Mouse (Mus musculus) intestine, embryonic 14.5 days (tissue): ENCODE results near the gene Fbxl12. TPM values are rescaled to one million over a fixed set of nuclear protein-coding genes. Genes with fewer than 3 reads are reported as not detected.
A peak's percentile ranks its signal among the peaks of the same experiment; 100 is the strongest.

Experiments used
- ATAC-seq: fragments of 200-750 bp; cut with Nextera tagmentation; replicated peaks from 2 replicates; pipeline ENCODE4 v1.8.0; 2017; ENCODE audit warnings: low read depth, moderate number of reproducible peaks, moderate TSS enrichment, moderate library complexity; ENCODE audit not compliant: low FRiP score, low TSS enrichment
- DNase-seq: peaks from one replicate; pipeline ENCODE4 v3.0.0-alpha.2; 2018; ENCODE audit warnings: low spot score
- H3K27ac ChIP-seq: fragments of 300-500 bp; sonication (generic); 2 replicates; pipeline ENCODE4 v1.5.1; 2014; ENCODE audit warnings: low read depth, mild to moderate bottlenecking, control low read depth
- H3K27me3 ChIP-seq: fragments of 300-500 bp; sonication (generic); replicated peaks from 2 replicates; pipeline ENCODE4 v1.6.1; 2014; ENCODE audit warnings: low read length, control low read depth; ENCODE audit not compliant: control insufficient read depth, insufficient read depth
- H3K36me3 ChIP-seq: fragments of 300-500 bp; sonication (generic); 2 replicates; pipeline ENCODE4 v1.6.1; 2014; ENCODE audit warnings: low read length, control low read depth; ENCODE audit not compliant: control insufficient read depth, insufficient read depth
- H3K4me1 ChIP-seq: fragments of 300-500 bp; sonication (generic); replicated peaks from 2 replicates; pipeline ENCODE4 v1.6.1; 2014; ENCODE audit warnings: low read length, control low read depth, mixed read lengths; ENCODE audit not compliant: control insufficient read depth, insufficient read depth
- H3K4me2 ChIP-seq: fragments of 300-500 bp; sonication (generic); 2 replicates; pipeline ENCODE4 v1.6.1; 2014; ENCODE audit warnings: low read length
- H3K4me3 ChIP-seq: fragments of 300-500 bp; sonication (generic); 2 replicates; pipeline ENCODE4 v1.5.1; 2014; ENCODE audit warnings: low read depth, low read length, control low read depth, mixed read lengths
- H3K9ac ChIP-seq: fragments of 300-500 bp; sonication (generic); 2 replicates; pipeline ENCODE4 v1.6.1; 2014; ENCODE audit warnings: mild to moderate bottlenecking, low read length
- H3K9me3 ChIP-seq: fragments of 300-500 bp; sonication (generic); 2 replicates; pipeline ENCODE4 v1.6.1; 2016; ENCODE audit warnings: low read length, control low read depth; ENCODE audit not compliant: control insufficient read depth
- WGBS: fragments of 180-500 bp; shearing (Covaris S2); extraction: QIAGEN DNeasy Blood & Tissue Kit; methylation state at CpG from one replicate; pipeline ENCODE4 v1.1.7; 2014; 5-methylcytosine and 5-hydroxymethylcytosine counted together
- polyA plus RNA-seq: library from polyadenylated mRNA; unstranded; fragments of >200 nt; fragmentation: Nextera tagmentation; extraction: Ambion mirVana; gene quantifications from 2 replicates; pipeline ENCODE4 v1.2.1, GENCODE M21; 2014

Fbxl12 gene
- polyA plus RNA-seq, 1 experiment from 2014 or later: 11.6 TPM

GRCm38 (mm10) chr9:20631332-20631731 is 13.2 kb downstream of the Fbxl12 start:
- Histone ChIP-seq H3K9me3 (no peaks in the 10 kb centered on the region), H3K4me3 (no peak overlapping the region), H3K9ac (no peak overlapping the region), H3K4me2 (no peak overlapping the region), H3K27ac (no peak overlapping the region), H3K36me3 (0 out of 2 replicates have a peak, but pooled peaks cover 4% of the 10 kb centered on the region), H3K27me3 (no peaks in the 10 kb centered on the region), H3K4me1 (no peaks in the 10 kb centered on the region)
- WGBS: 94% methylated on average over 2 of the region's 2 CpGs
- ATAC-seq: no peak
- DNase-seq: no peak

- H3K9ac ChIP-seq: no peak overlapping the region
- no peak for ATAC-seq
- 88% methylated on average over 2 of the region's 2 CpGs for WGBS
- no peak overlapping the region for H3K27ac ChIP-seq
- no peaks in the 10 kb centered on the region for H3K27me3 ChIP-seq
- no peaks in the 10 kb centered on the region for H3K4me1 ChIP-seq
- H3K36me3 ChIP-seq: peaks cover 8% of the 10 kb centered on the region
- no peak overlapping the region for H3K4me3 ChIP-seq
- no peak for DNase-seq
- no peak overlapping the region for H3K4me2 ChIP-seq
- no peaks in the 10 kb centered on the region for H3K9me3 ChIP-seq
Measured at GRCm38 (mm10) chr9:20616685-20617084, 27.9 kb downstream of the Fbxl12 start.

- Histone ChIP-seq H3K4me3 (no peak overlapping the region), H3K4me2 (no peak overlapping the region), H3K9me3 (no peaks in the 10 kb centered on the region; the same call in 1 of the 2 replicates), H3K27ac (no peak overlapping the region), H3K27me3 (no peaks in the 10 kb centered on the region), H3K9ac (no peak overlapping the region), H3K4me1 (no peaks in the 10 kb centered on the region), H3K36me3 (peaks cover 3% of the 10 kb centered on the region; the same call in 1 of the 2 replicates)
- ATAC-seq: no peak
- no peak for DNase-seq
- WGBS: 77% methylated on average over 5 of the region's 5 CpGs
Measured at GRCm38 (mm10) chr9:20611976-20612375, 32.6 kb downstream of the Fbxl12 start.

- DNase-seq: no peak
- Histone ChIP-seq H3K9me3 (peaks cover 4% of the 10 kb centered on the region; the same call in 1 of the 2 replicates), H3K4me3 (no peak overlapping the region), H3K4me2 (no peak overlapping the region), H3K36me3 (no peaks in the 10 kb centered on the region), H3K9ac (no peak overlapping the region), H3K27me3 (no peaks in the 10 kb centered on the region), H3K27ac (no peak overlapping the region), H3K4me1 (no peaks in the 10 kb centered on the region)
- WGBS: 87% methylated on average over 5 of the region's 5 CpGs
- no peak for ATAC-seq
Measured at GRCm38 (mm10) chr9:20609831-20610464, 34.6 kb downstream of the Fbxl12 start.

GRCm38 (mm10) chr9:20607100-20607974 is 37.2 kb downstream of the Fbxl12 start:
- Histone ChIP-seq H3K9me3 (peaks cover 4% of the 10 kb centered on the region; the same call in 1 of the 2 replicates), H3K4me1 (no peaks in the 10 kb centered on the region), H3K27me3 (no peaks in the 10 kb centered on the region), H3K9ac (peak overlapping the region; percentile 91), H3K27ac (peak overlapping the region; percentile 98), H3K4me3 (peak overlapping the region; percentile 75), H3K4me2 (peak overlapping the region; percentile 90), H3K36me3 (no peaks in the 10 kb centered on the region)
- under 1% methylated on average over 57 of the region's 57 CpGs for WGBS
- DNase-seq (peak; percentile 99), ATAC-seq (peak; percentile 85)

GRCm38 (mm10) chr9:20606269-20606668 is 38.3 kb downstream of the Fbxl12 start:
- DNase-seq: no peak
- H3K4me3 ChIP-seq: 0 out of 2 replicates have a peak overlapping the region, but pooled peaks have one; percentile 75

GRCm38 (mm10) chr9:20601270-20601669 is 43.3 kb downstream of the Fbxl12 start:
- H3K36me3 ChIP-seq: no peaks in the 10 kb centered on the region
- H3K27me3 ChIP-seq: no peaks in the 10 kb centered on the region
- no peaks in the 10 kb centered on the region for H3K4me1 ChIP-seq
- no peak overlapping the region for H3K27ac ChIP-seq
- no peak for ATAC-seq
- no peak overlapping the region for H3K4me2 ChIP-seq
- H3K4me3 ChIP-seq: no peak overlapping the region
- DNase-seq: no peak
- H3K9me3 ChIP-seq: 0 out of 2 replicates have a peak, but pooled peaks cover 4% of the 10 kb centered on the region
- 86% methylated on average over 6 of the region's 6 CpGs for WGBS
- no peak overlapping the region for H3K9ac ChIP-seq

More at GRCm38 (mm10) chr9:20606269-20606668, 38.3 kb downstream of the Fbxl12 start:
- H3K4me1 ChIP-seq: no peaks in the 10 kb centered on the region
- H3K27me3 ChIP-seq: no peaks in the 10 kb centered on the region
- H3K9ac ChIP-seq: peak overlapping the region; percentile 91
- peak overlapping the region; percentile 90 for H3K4me2 ChIP-seq
- H3K9me3 ChIP-seq: peaks cover 4% of the 10 kb centered on the region; the same call in 1 of the 2 replicates
- ATAC-seq: no peak
- H3K36me3 ChIP-seq: no peaks in the 10 kb centered on the region
- no peak overlapping the region for H3K27ac ChIP-seq
- WGBS: 97% methylated on average over 1 of the region's 1 CpGs

DNA sequence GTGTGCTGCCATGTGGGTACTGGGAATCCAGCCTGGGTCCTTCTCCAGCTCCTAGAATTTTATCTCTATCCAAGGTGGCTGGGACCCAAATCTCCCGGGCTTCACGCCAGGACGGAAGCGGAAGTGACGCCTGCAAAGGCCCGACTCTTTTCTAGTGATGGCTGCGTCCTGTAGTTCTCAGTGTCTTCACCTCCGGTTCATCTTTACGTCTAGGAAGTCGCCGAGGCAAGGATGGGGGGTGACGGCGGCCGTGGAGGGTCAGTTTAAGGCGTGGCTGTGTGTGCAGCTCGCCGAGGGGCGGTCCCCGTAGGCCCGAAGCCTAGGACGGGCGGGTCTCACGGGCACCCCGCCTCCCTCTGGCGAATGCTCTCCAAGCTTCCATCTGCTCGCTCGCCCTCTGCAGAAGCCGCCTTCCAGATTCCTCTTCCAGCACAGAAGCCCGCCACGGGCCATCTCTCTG is 63.4 kb downstream of the Fbxl12 start, which contains the start of gene Zfp846:
Zfp846 (plus strand) TSS at position 117 of the 460 bp plus-strand sequence.
- Histone ChIP-seq H3K27ac (peak within 1 kb of the TSS; percentile 74), H3K9me3 (no peaks in the 10 kb centered on the region), H3K36me3 (no peaks in the 10 kb centered on the region), H3K4me3 (peak within 1 kb of the TSS; percentile 58), H3K4me2 (peak within 1 kb of the TSS; percentile 54), H3K27me3 (peaks cover 14% of the 10 kb centered on the region), H3K9ac (peak within 1 kb of the TSS; percentile 67), H3K4me1 (no peaks in the 10 kb centered on the region)
- WGBS: 0% methylated on average over 30 of the region's 30 CpGs
- ATAC-seq (peak; percentile 100), DNase-seq (peak; percentile 98)
